Mouse (Mus musculus): Measurements from ENCODE around the gene Emb. TPM values are rescaled to one million over a fixed set of nuclear protein-coding genes. Genes with fewer than 3 reads are reported as not detected.
A peak's percentile ranks its signal among the peaks of the same experiment; 100 is the strongest.

Gene Emb
- total RNA-seq, 2 experiments from 2014 or later, result 716 to 871 TPM

DNA sequence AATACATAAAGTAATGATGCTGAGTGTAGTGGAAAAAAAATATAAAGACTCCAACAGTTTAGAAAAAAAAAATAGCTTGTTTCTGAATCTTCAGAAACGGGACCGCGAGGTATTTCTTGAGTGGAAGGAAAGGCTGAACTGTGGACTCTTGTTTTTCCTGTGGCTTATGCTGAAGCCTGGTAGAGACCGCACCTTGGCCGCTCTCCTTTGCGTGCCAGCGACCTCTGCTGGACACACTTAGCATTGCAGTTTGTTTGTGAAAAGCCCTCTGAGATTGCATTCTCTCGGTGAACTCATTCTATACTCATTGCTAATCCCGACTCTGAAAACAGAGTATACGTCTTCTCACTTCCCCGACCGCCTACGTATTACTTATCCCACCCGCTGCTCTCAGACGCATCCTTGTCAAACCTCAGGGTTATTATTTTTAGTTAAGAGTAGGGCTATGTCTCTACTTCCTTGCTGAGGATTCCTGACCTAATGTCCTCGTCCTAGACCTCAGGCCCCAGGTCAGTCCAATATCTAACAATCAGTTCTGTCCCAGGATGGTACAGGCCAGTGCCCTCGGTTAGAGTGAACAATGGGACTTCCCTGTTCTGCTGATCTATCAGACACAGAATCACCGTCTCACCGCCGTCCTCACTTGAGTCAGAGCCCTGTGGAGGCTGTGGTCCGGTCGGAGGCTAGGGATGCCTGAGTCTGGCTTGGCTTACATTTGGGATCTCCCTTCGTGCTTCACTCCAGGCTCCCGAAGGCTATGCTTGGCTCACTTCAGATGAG, 103.3 kb downstream of the Emb start:
- ATAC-seq (ENCODE audit: poor library complexity, severe bottlenecking), result peak; percentile 97

Other genes with a start within 250 kb of the Emb start
- gene Parp8, start 183.0 kb upstream of the Emb start, total RNA-seq (2015), result 92.0 and 102 TPM in 2 replicates
- 62.3 and 71.4 TPM in 2 replicates for gene Parp8, start 183.0 kb upstream of the Emb start, total RNA-seq (2017)
- gene Gm17509, start 12.5 kb downstream of the Emb start, total RNA-seq (2015), result 0.51 and 0.84 TPM in 2 replicates
- 0.40 and 1.2 TPM in 2 replicates for gene Gm17509, start 12.5 kb downstream of the Emb start, total RNA-seq (2017)